Mouse (Mus musculus): ENCODE data around the gene Txlng. TPM values are rescaled to one million over a fixed set of nuclear protein-coding genes. Genes with fewer than 3 reads are reported as not detected.
A peak's percentile ranks its signal among the peaks of the same experiment; 100 is the strongest.

Txlng gene
- total and polyA plus RNA-seq, 3 experiments = 1.1 to 23.9 (median 19.5) TPM

- DNase-seq = peak; percentile 95
Observed at GRCm38 (mm10) chrX:162760115-162760942, 68.9 kb downstream of the Txlng start, which contains the start of gene Rbbp7. Gene Rbbp7, plus strand, starts transcription at chrX:162760402.

- DNase-seq = peak; percentile 46
Observed at GRCm38 (mm10) chrX:162759251-162760114, 69.8 kb downstream of the Txlng start.

- DNase-seq = no peak
Observed at GRCm38 (mm10) chrX:162756058-162756457, 73.2 kb downstream of the Txlng start.

GRCm38 (mm10) chrX:162754314-162754713 lies 74.9 kb downstream of the Txlng start:
- DNase-seq = no peak

- DNase-seq = no peak
Observed at GRCm38 (mm10) chrX:162752418-162752817, 76.8 kb downstream of the Txlng start.

GRCm38 (mm10) chrX:162748696-162749420 lies 80.4 kb downstream of the Txlng start:
- DNase-seq = no peak

- DNase-seq = peak; percentile 45
Observed at GRCm38 (mm10) chrX:162736140-162736659, 93.1 kb downstream of the Txlng start.

GRCm38 (mm10) chrX:162734997-162735929 lies 94.0 kb downstream of the Txlng start:
- peak; percentile 75 for DNase-seq

- DNase-seq = no peak
Observed at GRCm38 (mm10) chrX:162730031-162730430, 99.2 kb downstream of the Txlng start.

Small RNAs within 50 kb of the gene (microRNA-seq; reads per million reads assigned to microRNA genes)
- gene Mir3473a = 0 reads per million in 2 experiments

Other genes with a start within 250 kb of the Txlng start
- 1 to 10 TPM; 2.0 to 2.7 TPM for gene Reps2, start 185.8 kb downstream of the Txlng start, total RNA-seq (2021)
- 0.18 and 0.33 TPM in 2 replicates for gene Reps2, start 185.8 kb downstream of the Txlng start, polyA plus RNA-seq (2012; rRNA removed)
- 100 to 1,000 TPM; 148 to 163 TPM for gene Rbbp7, start 69.1 kb downstream of the Txlng start, total RNA-seq (2021)
- 19.1 and 27.3 TPM in 2 replicates for gene Rbbp7, start 69.1 kb downstream of the Txlng start, polyA plus RNA-seq (2012; rRNA removed)
- 10 to 100 TPM; 76.9 to 79.7 TPM for gene Syap1, start 59.0 kb upstream of the Txlng start, total RNA-seq (2021)
- gene Syap1, start 59.0 kb upstream of the Txlng start, polyA plus RNA-seq (2012; rRNA removed) = 10.0 and 10.7 TPM in 2 replicates
- gene Ctps2, start 71.8 kb upstream of the Txlng start, total RNA-seq (2021) = 10 to 100 TPM; 57.2 to 72.6 TPM
- gene Ctps2, start 71.8 kb upstream of the Txlng start, polyA plus RNA-seq (2012; rRNA removed) = 5.3 and 8.5 TPM in 2 replicates
- not detected for gene S100g, start 135.1 kb upstream of the Txlng start, total RNA-seq (2021)
- gene S100g, start 135.1 kb upstream of the Txlng start, polyA plus RNA-seq (2012; rRNA removed) = not detected in 2 replicates